Mouse (Mus musculus) cerebellum, adult 18-20 months (tissue): ENCODE measurements around the gene Ccdc148.

ENCODE experiments used
- DNase-seq, 2 experiments: peaks; one replicate each; pipeline ENCODE4 v3.0.0; 2021

Ccdc148 gene

DNA sequence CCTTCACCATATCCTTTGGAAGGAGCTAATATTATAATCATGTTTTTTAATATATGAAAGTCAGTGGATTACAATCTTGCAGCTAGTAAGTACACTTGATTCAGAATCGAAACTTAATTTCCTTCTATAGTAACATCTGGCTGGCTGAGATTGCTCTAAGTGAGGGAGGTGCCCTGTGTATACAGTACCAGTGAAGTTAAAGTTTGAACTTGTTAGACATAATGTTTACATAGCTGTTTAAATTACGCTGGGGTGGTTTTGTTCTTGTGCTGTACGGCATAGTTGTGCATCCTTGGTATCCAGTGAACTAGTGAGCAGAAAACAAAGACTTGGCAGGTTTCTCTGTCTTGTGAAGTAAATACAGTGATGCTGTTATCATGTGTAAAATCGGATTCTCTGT lies 18.5 kb upstream of the Ccdc148 start:
- DNase-seq = peak in 1 of 2 experiments; percentile 4

- DNase-seq = peak in 1 of 2 experiments; percentile 35
Measured at GRCm38 (mm10) chr2:59178191-59178590, 17.7 kb upstream of the Ccdc148 start.

- DNase-seq = peak in 1 of 2 experiments; percentile 32
Measured at GRCm38 (mm10) chr2:59175926-59176325, 15.4 kb upstream of the Ccdc148 start.

DNA sequence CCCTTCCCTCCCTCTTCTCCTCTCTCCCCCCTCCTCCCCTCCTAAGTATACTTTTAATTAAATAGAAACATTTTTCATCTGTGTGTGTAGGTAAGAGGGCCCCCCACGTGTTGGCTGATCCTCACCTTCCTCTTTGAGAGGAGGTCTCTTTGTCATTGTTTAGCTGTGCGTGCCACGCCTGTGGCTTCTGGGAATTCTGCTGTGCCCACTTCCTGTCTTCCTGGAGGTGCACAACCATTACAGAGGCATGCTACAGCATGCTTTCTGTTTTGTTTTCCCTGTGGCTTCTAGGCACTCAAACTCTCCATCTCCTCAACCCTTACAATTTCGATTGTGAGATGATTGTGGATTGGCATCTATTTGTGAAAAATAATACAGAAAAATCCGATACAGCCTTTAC lies 11.1 kb upstream of the Ccdc148 start:
- DNase-seq = peak in 1 of 2 experiments; percentile 19

- DNase-seq = peak in 1 of 2 experiments; percentile 12
Measured at GRCm38 (mm10) chr2:59170593-59170992, 10.1 kb upstream of the Ccdc148 start.

DNA sequence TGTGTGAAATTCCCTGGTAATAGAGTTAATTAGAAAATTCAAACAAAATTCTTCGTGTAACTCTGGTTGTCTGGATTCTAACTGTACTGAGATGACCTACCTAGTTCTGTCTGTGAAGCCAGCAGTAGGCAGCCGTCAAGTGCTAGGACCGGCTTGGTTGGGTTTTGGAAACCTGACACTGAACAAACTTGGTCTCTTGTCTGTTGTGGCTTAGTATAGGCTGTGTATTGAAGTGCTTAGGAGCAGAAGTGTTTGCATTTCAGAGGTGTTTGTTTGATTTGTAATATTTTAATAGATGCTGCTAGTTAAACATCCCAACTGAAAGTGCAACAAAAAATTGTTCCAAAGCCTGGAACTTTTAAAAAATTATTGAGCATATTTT lies 9.7 kb upstream of the Ccdc148 start:
- peak in 1 of 2 experiments; percentile 9 for DNase-seq

GRCm38 (mm10) chr2:59169572-59170207 lies 9.2 kb upstream of the Ccdc148 start:
- DNase-seq = no peak

DNA sequence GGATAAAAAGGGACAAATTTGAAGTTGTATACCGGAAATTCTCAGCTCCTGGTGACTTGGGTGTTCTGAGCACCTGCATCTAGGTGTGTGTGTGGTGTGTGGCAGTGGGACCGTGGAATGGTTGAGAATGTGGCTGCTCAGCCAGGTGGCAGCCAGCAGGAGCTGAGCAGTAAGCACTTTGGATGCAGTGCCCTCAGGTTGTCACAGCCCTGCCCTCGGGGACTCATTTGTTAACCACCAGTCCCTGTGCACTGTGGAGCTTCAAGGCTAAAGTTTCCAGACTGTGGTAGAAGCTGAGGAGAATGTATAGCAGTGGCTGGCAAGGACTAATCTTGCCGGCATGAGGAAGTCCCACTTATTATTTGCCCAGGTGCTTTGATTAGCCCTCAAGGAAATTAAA lies 7.3 kb upstream of the Ccdc148 start:
- DNase-seq = peak; percentile 56 to 58

DNA sequence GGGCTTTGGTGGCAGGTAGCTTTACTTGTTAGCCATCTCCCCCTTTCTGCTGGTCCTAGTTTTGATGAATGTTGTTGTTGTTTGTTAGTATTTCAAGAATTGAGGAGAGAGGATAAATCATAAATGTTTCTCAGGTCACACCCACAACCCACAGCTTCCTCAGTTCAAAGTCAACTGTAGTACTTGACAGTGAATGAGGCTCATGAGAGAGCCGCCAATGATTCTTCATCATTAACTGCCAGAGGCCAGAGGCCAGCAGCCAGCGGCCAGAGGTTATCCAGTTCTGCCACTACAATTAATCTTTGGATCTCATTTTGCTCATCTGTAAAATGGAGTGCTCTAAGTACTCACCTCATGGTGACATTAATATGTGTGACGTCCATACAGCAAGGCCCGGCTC lies 6.5 kb upstream of the Ccdc148 start:
- DNase-seq = no peak

- DNase-seq = peak in 1 of 2 experiments; percentile 46
Measured at GRCm38 (mm10) chr2:59162285-59162600, 1.8 kb upstream of the Ccdc148 start.

GRCm38 (mm10) chr2:59161441-59162284 lies 1.2 kb upstream of the Ccdc148 start:
- peak; percentile 71 to 83 for DNase-seq

- peak; percentile 47 to 73 for DNase-seq
Measured at GRCm38 (mm10) chr2:59161021-59161440, 548 bp upstream of the Ccdc148 start.

- DNase-seq = peak; percentile 48 to 51
Measured at GRCm38 (mm10) chr2:59159961-59160604, 400 bp downstream of the Ccdc148 start.

- DNase-seq = no peak
Measured at GRCm38 (mm10) chr2:59158117-59158516, 2.4 kb downstream of the Ccdc148 start.

GRCm38 (mm10) chr2:59155428-59155827 lies 5.1 kb downstream of the Ccdc148 start:
- DNase-seq = no peak

GRCm38 (mm10) chr2:59131044-59131443 lies 29.4 kb downstream of the Ccdc148 start:
- DNase-seq = no peak

DNA sequence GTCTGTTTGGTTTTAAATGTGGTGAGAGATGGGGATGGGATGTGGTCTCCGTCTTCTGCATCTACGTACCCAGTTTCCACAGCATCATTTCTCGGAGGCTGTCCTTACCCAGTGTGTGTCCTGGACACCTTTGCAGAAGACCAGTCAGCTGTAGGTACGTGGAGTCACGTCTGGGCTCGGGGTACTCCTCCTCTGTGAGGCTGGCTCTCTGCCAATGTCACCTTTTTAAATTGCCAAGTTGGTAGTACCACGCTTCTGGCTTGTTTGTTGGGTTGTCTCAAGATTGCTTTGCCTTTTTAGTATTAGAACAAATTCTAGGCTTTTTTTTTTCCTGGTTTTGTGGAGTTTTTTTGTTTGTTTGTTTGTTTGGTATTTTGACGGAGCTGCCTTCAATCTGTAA lies 30.7 kb downstream of the Ccdc148 start:
- peak in 1 of 2 experiments; percentile 26 for DNase-seq

GRCm38 (mm10) chr2:59129023-59129422 lies 31.5 kb downstream of the Ccdc148 start:
- DNase-seq = no peak

DNA sequence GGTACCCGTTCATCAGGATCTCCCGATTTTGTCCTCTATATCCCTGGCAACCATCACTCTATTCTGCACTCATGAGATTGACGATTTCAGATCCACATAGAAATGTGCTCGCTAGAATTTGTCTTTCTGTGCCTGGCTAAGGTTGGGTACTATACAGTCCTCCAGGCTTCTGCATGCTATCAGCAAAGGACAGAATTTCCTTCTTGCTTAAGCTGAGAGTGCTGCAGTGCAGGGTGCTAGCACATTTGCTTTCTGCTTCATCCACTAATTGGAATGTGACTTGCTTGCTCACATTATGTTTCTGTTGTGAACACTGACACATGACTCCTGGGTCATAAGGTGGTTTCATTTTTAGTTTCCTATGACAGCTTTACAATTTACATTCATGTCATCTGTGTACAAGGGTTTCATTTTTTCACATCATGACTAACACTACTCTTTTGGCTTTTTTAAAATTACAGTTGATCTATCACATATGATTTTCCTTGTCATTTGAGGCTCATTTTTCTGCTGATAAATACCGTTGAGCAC lies 104.8 kb downstream of the Ccdc148 start:
- DNase-seq = no peak

GRCm38 (mm10) chr2:59054339-59054738 lies 106.1 kb downstream of the Ccdc148 start:
- DNase-seq = peak; percentile 80 to 87

DNA sequence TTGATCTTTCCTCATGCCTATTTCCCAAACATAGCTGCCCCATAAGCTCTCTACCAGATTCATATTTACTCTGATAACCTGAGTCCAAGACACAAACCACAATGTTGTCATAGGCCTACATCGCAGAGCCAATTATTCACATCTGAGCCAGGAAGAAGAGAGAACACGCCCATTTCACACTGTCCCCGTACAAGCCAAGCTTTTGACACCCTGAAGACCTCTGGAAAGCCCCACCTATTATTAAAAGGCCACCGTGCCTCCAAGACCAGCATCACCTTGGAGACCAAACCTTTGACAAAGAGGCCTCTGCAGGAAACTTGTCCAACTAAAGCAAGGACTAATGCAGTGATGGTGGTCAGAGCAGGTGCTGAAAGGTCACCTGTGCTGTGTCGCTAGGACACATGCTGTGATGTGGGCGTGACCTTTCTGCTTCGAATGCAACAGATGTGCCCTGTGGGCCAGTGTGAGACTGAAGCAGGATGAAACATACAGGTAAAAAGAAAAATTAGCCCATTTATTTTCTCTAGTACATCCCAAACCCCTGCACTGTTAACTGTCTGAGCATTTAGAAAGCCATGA lies 106.9 kb downstream of the Ccdc148 start:
- no peak for DNase-seq

DNA sequence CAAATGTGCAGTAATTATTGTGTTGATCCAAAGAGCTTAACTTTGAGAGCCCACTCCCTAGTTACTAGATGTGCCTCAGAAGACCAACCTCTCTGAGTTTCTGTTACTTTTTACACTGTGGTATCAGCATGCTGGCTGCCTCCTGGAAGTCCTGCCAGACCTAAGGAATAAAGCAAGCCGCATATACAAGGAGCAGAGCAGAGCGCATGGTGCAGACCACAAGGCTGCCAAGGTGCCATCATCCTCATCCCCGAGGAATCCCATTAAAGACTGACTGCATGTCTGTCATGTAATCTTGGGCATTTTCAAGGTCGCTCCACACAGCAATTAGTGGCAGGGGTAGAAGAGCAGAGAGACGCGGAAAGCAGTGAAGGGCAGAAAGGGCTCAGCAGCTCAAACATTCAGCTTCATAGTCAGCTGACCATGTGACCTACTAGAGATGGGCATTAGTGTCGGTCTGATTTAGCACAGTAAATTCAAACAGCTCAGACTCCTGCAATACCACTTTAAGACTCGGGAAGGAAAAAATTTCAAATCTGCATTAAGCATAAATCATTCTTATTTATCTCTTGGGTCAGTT lies 110.1 kb downstream of the Ccdc148 start:
- no peak for DNase-seq

DNA sequence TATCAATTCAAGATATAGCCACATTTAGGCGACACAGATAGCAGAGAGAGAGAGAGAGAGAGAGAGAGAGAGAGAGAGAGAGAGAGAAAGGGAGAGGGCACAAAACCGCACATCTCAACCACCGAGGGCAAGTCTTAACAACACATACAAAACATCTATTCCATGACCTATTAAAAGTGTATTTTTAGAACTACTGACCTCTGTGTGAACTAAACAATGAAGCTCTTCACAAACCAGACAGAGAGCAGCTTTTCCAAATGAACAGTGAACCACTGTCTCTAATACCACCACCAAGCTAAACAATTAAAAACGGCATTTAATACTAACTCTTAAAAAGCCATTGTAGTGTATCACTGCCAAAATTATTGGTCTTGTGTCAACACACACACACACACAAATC lies 110.8 kb downstream of the Ccdc148 start:
- DNase-seq = no peak
